Mouse (Mus musculus) gastrocnemius, postnatal 25 days (tissue): Measurements from ENCODE around the gene Irf2. TPM values are rescaled to one million over a fixed set of nuclear protein-coding genes. Genes with fewer than 3 reads are reported as not detected.

Experiments
- DNase-seq: peaks from one replicate; pipeline ENCODE4 v3.0.0; 2022
- total RNA-seq, 2 experiments: library from RNA; stranded (reverse); gene quantifications; 1 replicate in 1 of 2; 2 replicates in 1 of 2; pipeline ENCODE4 v1.2.3; 2021

Irf2 gene
- total RNA-seq, 2 experiments from 2014 or later = 27.4 to 29.6 TPM

GRCm38 (mm10) chr8:46882743-46883142, 143.2 kb downstream of the Irf2 start:
- DNase-seq = no peak

GRCm38 (mm10) chr8:46883232-46884000, 143.9 kb downstream of the Irf2 start:
- no peak for DNase-seq

GRCm38 (mm10) chr8:46885786-46886185, 146.3 kb downstream of the Irf2 start:
- no peak for DNase-seq

GRCm38 (mm10) chr8:46886216-46886615, 146.7 kb downstream of the Irf2 start:
- no peak for DNase-seq

- peak; percentile 2 for DNase-seq
Measured at GRCm38 (mm10) chr8:46887396-46887795, 147.9 kb downstream of the Irf2 start.

GRCm38 (mm10) chr8:46888575-46888974, 149.0 kb downstream of the Irf2 start:
- no peak for DNase-seq

GRCm38 (mm10) chr8:46890241-46890640, 150.7 kb downstream of the Irf2 start:
- DNase-seq = peak; percentile 2

GRCm38 (mm10) chr8:46892511-46893273, 153.2 kb downstream of the Irf2 start:
- peak; percentile 55 for DNase-seq

- DNase-seq = peak; percentile 1
Measured at GRCm38 (mm10) chr8:46894385-46894784, 154.9 kb downstream of the Irf2 start.

- DNase-seq = peak; percentile 3
Measured at GRCm38 (mm10) chr8:46896005-46896404, 156.5 kb downstream of the Irf2 start.

GRCm38 (mm10) chr8:46896704-46897103, 157.2 kb downstream of the Irf2 start:
- peak; percentile 3 for DNase-seq

Other genes starting within 250 kb of the Irf2 start
- 1 to 10 TPM in 1 of 2 experiments, under 1 TPM in 1; 0.41 to 1.2 TPM for gene Cenpu, start 187.7 kb upstream of the Irf2 start, total RNA-seq
- 1 to 10 TPM; 1.2 to 2.0 TPM for gene Primpol, start 122.5 kb upstream of the Irf2 start, total RNA-seq
- 1 to 10 TPM; 2.3 to 3.1 TPM for gene Casp3, start 122.4 kb upstream of the Irf2 start, total RNA-seq
- 1 to 10 TPM in 1 of 2 experiments, under 1 TPM in 1; 0.72 to 1.8 TPM for gene Enpp6, start 247.2 kb downstream of the Irf2 start, total RNA-seq